Mouse (Mus musculus) forebrain, embryonic 11.5 days (tissue): Measurements from ENCODE around the gene S100a8. TPM values are rescaled to one million over a fixed set of nuclear protein-coding genes. Genes with fewer than 3 reads are reported as not detected.

Source experiments
- ATAC-seq: fragments of 200-750 bp; cut with Nextera tagmentation; replicated peaks from 2 replicates; pipeline ENCODE4 v1.8.0; 2017; ENCODE audit warnings: moderate TSS enrichment; ENCODE audit not compliant: low FRiP score
- DNase-seq: peaks from one replicate; pipeline ENCODE4 v3.0.0-alpha.2; 2017; ENCODE audit warnings: low spot score
- H3K27ac ChIP-seq: fragments of 300-500 bp; sonication (generic); 2 replicates; pipeline ENCODE4 v1.5.1; 2014; ENCODE audit warnings: low read depth, low read length
- H3K27me3 ChIP-seq: fragments of 300-500 bp; sonication (generic); 2 replicates; pipeline ENCODE4 v1.6.1; 2014; ENCODE audit warnings: mild to moderate bottlenecking, low read length, mixed read lengths; ENCODE audit not compliant: control insufficient read depth, insufficient read depth
- H3K36me3 ChIP-seq: fragments of 300-500 bp; sonication (generic); 2 replicates; pipeline ENCODE4 v1.6.1; 2014; ENCODE audit warnings: mild to moderate bottlenecking, low read length, moderate library complexity, mixed read lengths; ENCODE audit not compliant: control insufficient read depth, insufficient read depth
- H3K4me1 ChIP-seq: fragments of 300-500 bp; sonication (generic); replicated peaks from 2 replicates; pipeline ENCODE4 v1.6.1; 2014; ENCODE audit warnings: low read length, mixed read lengths; ENCODE audit not compliant: control insufficient read depth, insufficient read depth
- H3K4me2 ChIP-seq: fragments of 300-500 bp; sonication (generic); 2 replicates; pipeline ENCODE4 v1.6.1; 2014; ENCODE audit warnings: low read depth, mild to moderate bottlenecking, low read length, moderate library complexity, mixed read lengths; ENCODE audit not compliant: severe bottlenecking
- H3K4me3 ChIP-seq: fragments of 300-500 bp; sonication (generic); 2 replicates; pipeline ENCODE4 v1.5.1; 2014; ENCODE audit warnings: low read depth, low read length
- H3K9ac ChIP-seq: fragments of 300-500 bp; sonication (generic); 2 replicates; pipeline ENCODE4 v1.6.1; 2014; ENCODE audit warnings: low read length
- H3K9me3 ChIP-seq: fragments of 300-500 bp; sonication (generic); 2 replicates; pipeline ENCODE4 v1.6.1; 2016; ENCODE audit warnings: low read length, mixed read lengths; ENCODE audit not compliant: control insufficient read depth
- WGBS: fragments of 180-500 bp; shearing (Covaris S2); extraction: QIAGEN DNeasy Blood & Tissue Kit; methylation state at CpG from one replicate; pipeline ENCODE4 v1.1.7; 2014; 5-methylcytosine and 5-hydroxymethylcytosine counted together
- polyA plus RNA-seq: library from polyadenylated mRNA; unstranded; fragments of >200 nt; fragmentation: Nextera tagmentation; extraction: Ambion mirVana; gene quantifications from 2 replicates; pipeline ENCODE4 v1.2.1, GENCODE M21; 2014

Gene S100a8
- polyA plus RNA-seq, 1 experiment from 2014 or later: 6.9 TPM

- no peaks in the 10 kb centered on the region for H3K36me3 ChIP-seq
- peak; percentile 82 for ATAC-seq
- no peaks in the 10 kb centered on the region for H3K4me1 ChIP-seq
Observed at GRCm38 (mm10) chr3:90652878-90653508, 15.8 kb upstream of the S100a8 start.

GRCm38 (mm10) chr3:90653717-90654116, 15.1 kb upstream of the S100a8 start, which contains the start of gene S100a7a:
TSS of gene S100a7a (plus strand) at chr3:90654017.
- H3K9me3 ChIP-seq: no peaks in the 10 kb centered on the region
- no peaks in the 10 kb centered on the region for H3K4me1 ChIP-seq
- H3K4me3 ChIP-seq: no peak within 1 kb of the TSS
- DNase-seq (no peak), ATAC-seq (no peak)
- H3K27me3 ChIP-seq: no peaks in the 10 kb centered on the region
- H3K4me2 ChIP-seq: no peak within 1 kb of the TSS
- H3K36me3 ChIP-seq: no peaks in the 10 kb centered on the region
- H3K9ac ChIP-seq: no peak within 1 kb of the TSS
- no peak within 1 kb of the TSS for H3K27ac ChIP-seq

More at GRCm38 (mm10) chr3:90652878-90653508, 15.8 kb upstream of the S100a8 start:
- no peak overlapping the region for H3K4me2 ChIP-seq
- no peak overlapping the region for H3K4me3 ChIP-seq
- H3K27me3 ChIP-seq: no peaks in the 10 kb centered on the region
- 37% methylated on average over 5 of the region's 5 CpGs for WGBS
- no peak overlapping the region for H3K9ac ChIP-seq
- DNase-seq: peak; percentile 79
- H3K9me3 ChIP-seq: no peaks in the 10 kb centered on the region
- H3K27ac ChIP-seq: no peak overlapping the region

DNA sequence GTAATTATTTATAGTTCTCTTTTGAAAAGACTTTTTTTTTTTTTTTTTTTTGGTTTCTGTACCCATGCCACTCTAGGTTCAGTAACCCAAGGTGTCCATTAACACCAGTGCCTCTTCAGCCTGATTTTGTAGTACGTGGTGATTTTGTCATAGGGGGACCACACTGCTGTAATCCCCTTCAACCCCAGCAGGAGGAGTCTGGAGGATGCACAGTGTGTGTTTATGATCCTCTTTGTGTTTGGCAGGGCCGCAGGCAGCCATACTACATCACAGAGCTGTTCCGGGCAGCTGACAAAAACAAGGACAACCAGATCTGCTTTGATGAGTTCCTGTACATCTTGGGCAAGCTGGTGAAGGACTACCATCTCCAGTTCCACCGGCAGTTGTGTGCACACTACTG, 11.4 kb upstream of the S100a8 start:
- Histone ChIP-seq H3K9ac (no peak overlapping the region), H3K4me1 (no peaks in the 10 kb centered on the region), H3K4me3 (no peak overlapping the region), H3K27me3 (no peaks in the 10 kb centered on the region), H3K36me3 (no peaks in the 10 kb centered on the region), H3K4me2 (no peak overlapping the region), H3K27ac (no peak overlapping the region), H3K9me3 (no peaks in the 10 kb centered on the region)
- DNase-seq (no peak), ATAC-seq (no peak)
- WGBS: 80% methylated on average over 4 of the region's 4 CpGs

DNA sequence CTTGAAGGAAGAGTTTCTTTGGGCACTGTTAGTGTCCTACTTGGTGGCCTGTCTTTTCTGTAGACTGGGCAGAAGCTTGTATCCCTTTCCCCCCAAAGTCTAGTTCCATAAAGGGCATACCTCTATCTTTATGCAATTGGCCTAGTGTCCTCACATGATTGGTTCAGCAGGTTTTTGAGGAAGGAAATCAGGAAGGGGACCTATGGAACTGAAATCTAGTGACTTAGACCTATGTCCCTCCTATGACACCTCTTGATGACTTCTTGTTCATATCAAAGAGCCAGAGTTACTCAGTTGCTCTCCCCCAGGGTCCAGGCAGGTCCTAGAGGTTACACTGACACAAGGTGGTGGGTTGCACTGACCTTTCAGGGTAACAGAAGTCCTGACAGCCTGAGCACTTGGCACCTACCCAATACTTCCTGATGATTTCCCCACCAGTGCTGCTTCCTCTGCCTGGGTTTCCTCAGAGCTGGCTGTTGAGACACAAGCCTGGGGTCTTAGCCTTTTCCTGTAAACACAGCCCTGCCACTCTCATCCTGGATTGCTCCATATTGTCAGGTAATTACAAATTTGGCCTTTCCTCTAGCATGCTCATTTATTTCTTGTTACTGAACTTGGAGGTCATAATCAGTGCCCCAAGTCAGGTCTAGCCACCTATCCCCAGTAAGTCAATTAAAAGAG, 9.3 kb upstream of the S100a8 start:
- no peaks in the 10 kb centered on the region for H3K36me3 ChIP-seq
- H3K27me3 ChIP-seq: no peaks in the 10 kb centered on the region
- DNase-seq: no peak
- H3K4me2 ChIP-seq: no peak overlapping the region
- no peaks in the 10 kb centered on the region for H3K9me3 ChIP-seq
- no peak overlapping the region for H3K4me3 ChIP-seq
- H3K9ac ChIP-seq: no peak overlapping the region
- no peak overlapping the region for H3K27ac ChIP-seq
- no peak for ATAC-seq
- H3K4me1 ChIP-seq: no peaks in the 10 kb centered on the region

- Histone ChIP-seq H3K4me2 (no peak overlapping the region), H3K4me1 (no peaks in the 10 kb centered on the region), H3K27me3 (no peaks in the 10 kb centered on the region), H3K9me3 (no peaks in the 10 kb centered on the region), H3K36me3 (no peaks in the 10 kb centered on the region), H3K27ac (no peak overlapping the region), H3K4me3 (no peak overlapping the region), H3K9ac (no peak overlapping the region)
- DNase-seq (no peak), ATAC-seq (no peak)
- 86% methylated on average over 2 of the region's 2 CpGs for WGBS
Observed at GRCm38 (mm10) chr3:90664219-90664618, 4.6 kb upstream of the S100a8 start.

GRCm38 (mm10) chr3:90678656-90679055, 9.9 kb downstream of the S100a8 start:
- DNase-seq (no peak), ATAC-seq (no peak)
- Histone ChIP-seq H3K9ac (no peak overlapping the region), H3K27ac (no peak overlapping the region), H3K4me2 (no peak overlapping the region), H3K27me3 (no peaks in the 10 kb centered on the region), H3K4me3 (no peak overlapping the region), H3K36me3 (no peaks in the 10 kb centered on the region), H3K4me1 (no peaks in the 10 kb centered on the region), H3K9me3 (no peaks in the 10 kb centered on the region)
- 59% methylated on average over 3 of the region's 3 CpGs for WGBS

DNA sequence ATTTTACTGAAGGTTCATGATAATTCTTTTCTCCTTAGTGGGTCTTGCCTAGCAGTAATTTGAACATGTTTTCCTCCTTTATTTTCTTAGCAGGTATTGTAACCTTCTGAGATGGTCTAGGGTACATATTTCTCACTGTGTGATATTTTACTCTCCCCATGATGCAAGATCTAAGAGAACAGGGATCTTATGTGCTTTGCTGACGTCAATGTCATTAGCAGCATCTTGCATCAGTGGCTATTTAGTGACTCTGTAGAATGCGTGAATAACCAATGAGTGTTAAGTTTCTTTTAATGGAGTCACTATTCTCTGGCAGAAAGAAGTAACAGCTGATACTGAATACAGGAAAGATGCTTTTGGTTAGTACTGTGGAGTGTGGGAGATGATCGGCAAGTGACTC, 15.2 kb downstream of the S100a8 start:
- no peaks in the 10 kb centered on the region for H3K27me3 ChIP-seq
- H3K9me3 ChIP-seq: no peaks in the 10 kb centered on the region
- DNase-seq (no peak), ATAC-seq (no peak)
- no peak overlapping the region for H3K4me2 ChIP-seq
- WGBS: 89% methylated on average over 3 of the region's 3 CpGs
- H3K4me3 ChIP-seq: no peak overlapping the region
- H3K27ac ChIP-seq: no peak overlapping the region
- H3K4me1 ChIP-seq: no peaks in the 10 kb centered on the region
- H3K36me3 ChIP-seq: no peaks in the 10 kb centered on the region
- no peak overlapping the region for H3K9ac ChIP-seq

DNA sequence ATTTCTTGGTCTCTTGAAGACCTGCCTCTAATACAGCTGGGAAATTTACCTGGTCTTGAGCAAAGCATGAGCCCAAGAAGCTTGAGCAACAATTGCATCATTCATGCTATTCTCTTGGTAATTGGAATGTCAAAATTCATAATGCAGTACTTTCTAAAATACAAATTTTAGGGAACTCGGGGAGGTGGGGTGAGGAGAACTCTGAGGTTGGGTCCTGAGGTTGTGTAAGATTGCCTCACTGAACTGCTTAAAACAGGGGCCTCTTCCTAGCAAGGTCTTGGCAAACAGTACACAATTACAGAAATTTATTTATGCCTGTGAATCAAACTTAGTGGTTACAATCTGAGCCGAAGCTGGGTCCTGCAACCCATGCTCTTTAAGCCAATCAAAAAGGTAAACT, 18.1 kb downstream of the S100a8 start:
- WGBS: 89% methylated on average over 2 of the region's 2 CpGs
- no peak overlapping the region for H3K9ac ChIP-seq
- H3K4me1 ChIP-seq: no peaks in the 10 kb centered on the region
- ATAC-seq (no peak), DNase-seq (no peak)
- H3K36me3 ChIP-seq: no peaks in the 10 kb centered on the region
- H3K27me3 ChIP-seq: no peaks in the 10 kb centered on the region
- H3K9me3 ChIP-seq: no peaks in the 10 kb centered on the region
- H3K4me2 ChIP-seq: no peak overlapping the region
- no peak overlapping the region for H3K4me3 ChIP-seq
- H3K27ac ChIP-seq: no peak overlapping the region

DNA sequence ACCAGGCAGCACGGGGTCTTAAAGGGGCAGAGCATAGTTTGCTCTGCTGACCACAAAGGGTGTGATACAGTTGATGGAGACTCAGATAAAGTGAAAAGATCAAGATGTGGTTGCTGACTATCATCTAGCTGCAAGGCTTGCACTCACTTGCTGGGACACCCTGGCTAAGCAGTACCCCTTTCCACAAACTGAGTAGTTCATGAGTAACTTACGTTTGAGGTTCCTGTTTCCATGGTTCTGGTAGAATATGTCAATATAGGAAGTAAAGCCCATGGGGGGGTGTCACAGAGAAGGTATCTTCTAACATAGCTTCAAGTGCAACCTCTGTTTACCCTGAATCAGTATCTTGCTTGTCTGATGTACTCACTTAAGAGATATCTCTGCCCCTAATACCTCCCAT, 24.7 kb downstream of the S100a8 start:
- Histone ChIP-seq H3K27me3 (no peaks in the 10 kb centered on the region), H3K4me1 (no peaks in the 10 kb centered on the region), H3K9me3 (no peaks in the 10 kb centered on the region), H3K4me3 (no peak overlapping the region), H3K36me3 (no peaks in the 10 kb centered on the region), H3K9ac (no peak overlapping the region), H3K4me2 (no peak overlapping the region), H3K27ac (no peak overlapping the region)
- no peak for ATAC-seq
- 86% methylated on average over 2 of the region's 2 CpGs for WGBS
- no peak for DNase-seq
